Mouse (Mus musculus): ENCODE results near the gene Rtel1.

Gene Rtel1

GRCm38 (mm10) chr2:181322136-181322535 is 2.6 kb downstream of the Rtel1 start:
- peak; percentile 63 for DNase-seq (ENCODE audit: low read depth, low spot score)

GRCm38 (mm10) chr2:181326098-181326497 is 6.6 kb downstream of the Rtel1 start:
- no peak for DNase-seq (ENCODE audit: low read depth, low spot score)

- peak; percentile 73 for DNase-seq (ENCODE audit: low read depth, low spot score)
These were observed 13.0 kb downstream of the Rtel1 start for GRCm38 (mm10) chr2:181332542-181332941.

GRCm38 (mm10) chr2:181334023-181334422 is 14.5 kb downstream of the Rtel1 start:
- DNase-seq (ENCODE audit: low read depth, low spot score): peak; percentile 73

- DNase-seq (ENCODE audit: low read depth, low spot score): no peak
These were observed 20.9 kb downstream of the Rtel1 start for GRCm38 (mm10) chr2:181340426-181340825.

GRCm38 (mm10) chr2:181342766-181343165 is 23.2 kb downstream of the Rtel1 start:
- no peak for DNase-seq (ENCODE audit: low read depth, low spot score)

GRCm38 (mm10) chr2:181356780-181357179 is 37.2 kb downstream of the Rtel1 start:
- no peak for DNase-seq (ENCODE audit: low read depth, low spot score)

- no peak for DNase-seq (ENCODE audit: low read depth, low spot score)
These were observed 44.4 kb downstream of the Rtel1 start for GRCm38 (mm10) chr2:181363946-181364345.

GRCm38 (mm10) chr2:181364487-181364859 is 44.9 kb downstream of the Rtel1 start:
- DNase-seq (ENCODE audit: low read depth, low spot score): no peak

- DNase-seq (ENCODE audit: low read depth, low spot score): peak; percentile 92
These were observed 45.5 kb downstream of the Rtel1 start, which contains the start of the genes Zgpat and Arfrp1 for GRCm38 (mm10) chr2:181364860-181365596. Gene Zgpat, plus strand, starts transcription at chr2:181364928. Gene Arfrp1, minus strand, starts transcription at chr2:181365404.

GRCm38 (mm10) chr2:181365655-181366075 is 46.1 kb downstream of the Rtel1 start:
- DNase-seq (ENCODE audit: low read depth, low spot score): no peak

GRCm38 (mm10) chr2:181370001-181370400 is 50.5 kb downstream of the Rtel1 start:
- peak; percentile 89 for DNase-seq (ENCODE audit: low read depth, low spot score)

GRCm38 (mm10) chr2:181375787-181376186 is 56.2 kb downstream of the Rtel1 start:
- peak; percentile 62 for DNase-seq (ENCODE audit: low read depth, low spot score)

- no peak for DNase-seq (ENCODE audit: low read depth, low spot score)
These were observed 57.7 kb downstream of the Rtel1 start for GRCm38 (mm10) chr2:181377230-181377629.

GRCm38 (mm10) chr2:181378701-181379100 is 59.2 kb downstream of the Rtel1 start:
- no peak for DNase-seq (ENCODE audit: low read depth, low spot score)

GRCm38 (mm10) chr2:181379778-181380177 is 60.2 kb downstream of the Rtel1 start, which contains the start of gene Lime1:
Gene Lime1, plus strand, starts transcription at chr2:181380078.
- DNase-seq (ENCODE audit: low read depth, low spot score): no peak

GRCm38 (mm10) chr2:181380251-181380650 is 60.7 kb downstream of the Rtel1 start:
- no peak for DNase-seq (ENCODE audit: low read depth, low spot score)

GRCm38 (mm10) chr2:181381107-181381506 is 61.6 kb downstream of the Rtel1 start:
- DNase-seq (ENCODE audit: low read depth, low spot score): no peak

GRCm38 (mm10) chr2:181381631-181382306 is 62.2 kb downstream of the Rtel1 start:
- no peak for DNase-seq (ENCODE audit: low read depth, low spot score)

- DNase-seq (ENCODE audit: low read depth, low spot score): no peak
These were observed 64.9 kb downstream of the Rtel1 start for GRCm38 (mm10) chr2:181384463-181384862.

- no peak for DNase-seq (ENCODE audit: low read depth, low spot score)
These were observed 65.4 kb downstream of the Rtel1 start for GRCm38 (mm10) chr2:181384919-181385391.

GRCm38 (mm10) chr2:181385885-181386284 is 66.3 kb downstream of the Rtel1 start:
- DNase-seq (ENCODE audit: low read depth, low spot score): no peak
